Mouse (Mus musculus) heart, postnatal 10 days (tissue): ENCODE measurements around the gene Map3k3. TPM values are rescaled to one million over a fixed set of nuclear protein-coding genes. Genes with fewer than 3 reads are reported as not detected.

ENCODE experiments used
- DNase-seq, 2 experiments: peaks; one replicate each; pipeline ENCODE4 v3.0.0; 2021
- intact Hi-C: fragments of 180-260 bp; cut with DNase I; formaldehyde crosslinking; loops from one replicate; pipeline ENCODE4 v1.15.1; 2025
- total RNA-seq, 2 experiments: library from RNA; stranded (reverse); gene quantifications; 2 replicates each; pipeline ENCODE4 v1.2.3; 2021

Map3k3 gene
- total RNA-seq, 2 experiments from 2014 or later, result 50.5 to 50.6 TPM

- DNase-seq, result no peak
- intact Hi-C loops, result loop anchor here (1.0 kb wide), 1 partner anchor 22 kb away; no protein-coding TSS in a partner anchor
Measured at GRCm38 (mm10) chr11:106157154-106157553, 72.7 kb downstream of the Map3k3 start.

DNA sequence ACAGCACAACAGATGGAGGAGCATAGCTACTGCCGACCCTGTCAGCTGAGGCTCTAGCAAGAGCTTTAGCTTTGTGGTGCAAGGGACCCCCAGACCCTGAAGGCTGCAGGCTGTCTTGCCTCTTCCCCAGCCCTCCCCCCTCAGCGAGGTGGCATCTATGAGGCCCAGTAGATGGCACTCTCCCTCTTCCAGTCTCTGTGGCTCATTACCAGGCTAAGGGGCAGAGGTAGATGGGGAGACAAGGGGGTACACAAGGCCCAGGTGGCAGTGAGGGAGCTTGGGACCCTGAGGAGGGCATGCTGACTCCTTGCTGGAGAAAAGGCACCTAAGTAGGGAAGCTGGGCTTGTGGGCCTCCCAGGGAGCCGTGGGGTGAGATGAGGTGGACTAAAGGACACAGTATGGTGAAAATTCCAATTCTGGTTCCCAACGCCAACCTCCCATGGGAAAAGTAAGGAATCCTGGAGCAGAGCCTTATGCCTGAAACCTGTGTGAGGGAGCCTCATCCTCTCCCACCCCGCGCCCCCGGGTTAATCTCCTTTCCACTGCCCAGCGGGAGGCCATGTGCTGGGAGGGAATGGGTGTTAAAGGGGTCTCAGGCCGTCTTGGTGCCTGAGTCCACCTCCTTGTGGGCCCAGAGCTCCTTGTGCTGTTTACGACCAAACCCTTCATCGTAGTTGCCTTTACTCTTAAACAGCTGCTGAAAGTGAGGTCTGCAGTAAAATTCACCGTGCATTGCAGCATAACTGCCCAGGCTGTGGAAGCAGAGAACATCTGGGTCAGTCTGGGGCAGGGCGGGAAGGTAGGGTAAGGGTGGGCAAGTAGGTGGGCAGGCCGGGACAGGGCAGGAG lies 73.9 kb downstream of the Map3k3 start:
- intact Hi-C loops, result no loop called here
- DNase-seq, result peak in 1 of 2 experiments; percentile 35

DNA sequence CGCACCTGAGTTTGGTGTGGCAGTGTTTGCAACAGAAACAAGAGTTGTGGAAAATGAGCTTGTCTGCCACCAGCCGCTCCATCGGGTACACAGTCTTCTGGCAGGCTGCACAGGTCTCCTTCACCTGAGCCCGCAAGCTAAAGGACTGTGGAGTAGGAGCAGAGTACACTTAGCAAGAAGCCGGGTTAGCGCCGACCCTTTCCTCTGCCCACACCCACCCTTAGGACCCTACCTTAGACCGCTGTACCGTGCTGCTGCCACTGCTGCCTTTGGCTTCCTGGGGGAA lies 74.5 kb downstream of the Map3k3 start:
- intact Hi-C loops, result no loop called here
- no peak for DNase-seq

GRCm38 (mm10) chr11:106159216-106159920 lies 75.0 kb downstream of the Map3k3 start:
- DNase-seq, result peak; percentile 51 to 54
- intact Hi-C loops, result no loop called here

- intact Hi-C loops, result no loop called here
- peak; percentile 78 to 82 for DNase-seq
Measured at GRCm38 (mm10) chr11:106159921-106160840, 75.8 kb downstream of the Map3k3 start.

- intact Hi-C loops, result no loop called here
Measured at GRCm38 (mm10) chr11:106160841-106161721, 76.7 kb downstream of the Map3k3 start, which contains the start of the genes Gm10840 and Limd2. Gene Gm10840, plus strand, starts transcription at chr11:106160850. Gene Limd2, minus strand, starts transcription at chr11:106160860.

GRCm38 (mm10) chr11:106162237-106162636 lies 77.8 kb downstream of the Map3k3 start:
- intact Hi-C loops, result no loop called here
- DNase-seq, result no peak

More at GRCm38 (mm10) chr11:106160841-106161721, 76.7 kb downstream of the Map3k3 start, which contains the start of the genes Gm10840 and Limd2:
- DNase-seq, result peak in 1 of 2 experiments; percentile 32

DNA sequence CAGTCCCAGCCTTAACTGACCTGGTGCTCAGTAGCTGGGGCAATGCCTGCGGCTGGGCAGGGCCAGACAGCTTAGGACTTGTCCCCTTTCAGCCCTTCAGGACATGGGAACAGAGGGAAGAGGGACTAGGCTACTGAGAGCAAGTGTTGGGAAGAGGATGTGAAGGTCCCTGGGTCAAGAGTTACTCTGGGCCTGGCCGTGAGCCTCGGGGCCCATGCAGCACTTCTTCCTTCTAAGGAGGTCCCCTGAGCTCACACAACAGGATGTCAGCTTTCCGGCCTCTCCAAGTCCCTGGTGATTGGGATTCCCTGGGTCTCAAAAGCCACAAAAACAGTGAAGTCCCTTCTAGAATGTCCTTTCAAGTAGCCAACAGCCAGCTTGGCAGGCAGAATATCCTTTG lies 79.1 kb downstream of the Map3k3 start:
- peak in 1 of 2 experiments; percentile 32 for DNase-seq
- intact Hi-C loops, result no loop called here

- no peak for DNase-seq
- intact Hi-C loops, result no loop called here
Measured at GRCm38 (mm10) chr11:106164601-106165180, 80.3 kb downstream of the Map3k3 start.

- intact Hi-C loops, result no loop called here
- no peak for DNase-seq
Measured at GRCm38 (mm10) chr11:106167435-106167834, 83.0 kb downstream of the Map3k3 start.

- DNase-seq, result no peak
- intact Hi-C loops, result no loop called here
Measured at GRCm38 (mm10) chr11:106170807-106171206, 86.4 kb downstream of the Map3k3 start.

- no peak for DNase-seq
- intact Hi-C loops, result no loop called here
Measured at GRCm38 (mm10) chr11:106173228-106173627, 88.8 kb downstream of the Map3k3 start.

GRCm38 (mm10) chr11:106174372-106174771 lies 90.0 kb downstream of the Map3k3 start:
- DNase-seq, result peak; percentile 53
- intact Hi-C loops, result no loop called here

GRCm38 (mm10) chr11:106175081-106175480 lies 90.7 kb downstream of the Map3k3 start:
- DNase-seq, result no peak

GRCm38 (mm10) chr11:106176372-106176771 lies 92.0 kb downstream of the Map3k3 start:
- no peak for DNase-seq
- intact Hi-C loops, result no loop called here

More at GRCm38 (mm10) chr11:106175081-106175480, 90.7 kb downstream of the Map3k3 start:
- intact Hi-C loops, result no loop called here

- DNase-seq, result no peak
- intact Hi-C loops, result no loop called here
Measured at GRCm38 (mm10) chr11:106178036-106178782, 93.8 kb downstream of the Map3k3 start.

DNA sequence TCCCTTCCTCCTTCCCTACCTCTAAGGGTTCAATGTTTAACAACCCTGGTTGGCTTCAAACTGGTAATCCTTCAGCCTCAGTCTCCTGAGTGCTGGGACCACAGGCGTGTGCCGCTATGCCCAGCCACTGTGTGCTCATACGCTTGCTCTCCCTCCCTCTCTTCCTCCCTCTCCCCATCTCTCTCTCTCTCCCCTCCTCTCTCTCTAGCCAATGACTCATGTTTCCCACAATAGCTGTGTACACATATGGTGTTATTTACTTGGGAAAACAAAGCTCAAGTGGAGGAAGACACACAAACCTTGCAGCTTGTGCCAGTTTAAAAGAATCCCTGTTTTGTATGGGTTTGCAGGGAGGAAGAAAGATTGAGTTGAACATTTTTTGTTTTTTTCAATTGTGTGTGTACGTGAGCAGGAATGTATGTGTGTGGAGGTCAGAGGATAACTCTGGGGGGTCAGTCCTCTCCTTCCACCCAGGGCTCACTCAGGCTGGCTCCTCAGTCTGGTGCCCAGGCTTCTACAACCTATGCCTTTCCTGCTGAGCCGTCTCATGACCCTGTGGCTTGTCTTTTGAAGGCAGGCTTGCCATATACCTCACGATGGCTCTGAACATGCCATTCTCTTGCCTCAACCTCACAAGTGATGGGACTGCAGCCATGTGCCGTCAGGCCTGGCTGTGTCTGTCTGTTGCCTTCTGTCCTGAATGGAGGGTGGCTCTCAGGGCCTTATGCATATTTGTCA lies 95.5 kb downstream of the Map3k3 start:
- intact Hi-C loops, result no loop called here
- DNase-seq, result no peak

DNA sequence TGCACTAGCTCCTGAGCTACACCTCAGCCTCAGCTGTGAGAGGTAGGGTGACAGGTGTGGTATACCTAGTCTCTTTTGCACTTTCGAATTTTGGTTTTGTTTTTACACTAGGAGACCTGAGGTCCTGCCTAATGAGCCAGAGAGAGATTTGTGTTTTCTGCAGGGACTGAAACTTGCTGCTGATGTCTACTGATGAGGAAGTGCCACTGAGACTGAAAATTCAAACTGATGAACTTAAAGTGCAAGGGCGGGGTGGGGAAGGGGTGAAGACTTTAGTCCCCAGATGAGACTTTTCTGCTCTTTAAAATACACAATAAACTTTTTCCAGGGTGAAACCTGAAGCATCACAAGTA lies 96.0 kb downstream of the Map3k3 start:
- no peak for DNase-seq
- intact Hi-C loops, result no loop called here
